In the genomic region with DNA sequence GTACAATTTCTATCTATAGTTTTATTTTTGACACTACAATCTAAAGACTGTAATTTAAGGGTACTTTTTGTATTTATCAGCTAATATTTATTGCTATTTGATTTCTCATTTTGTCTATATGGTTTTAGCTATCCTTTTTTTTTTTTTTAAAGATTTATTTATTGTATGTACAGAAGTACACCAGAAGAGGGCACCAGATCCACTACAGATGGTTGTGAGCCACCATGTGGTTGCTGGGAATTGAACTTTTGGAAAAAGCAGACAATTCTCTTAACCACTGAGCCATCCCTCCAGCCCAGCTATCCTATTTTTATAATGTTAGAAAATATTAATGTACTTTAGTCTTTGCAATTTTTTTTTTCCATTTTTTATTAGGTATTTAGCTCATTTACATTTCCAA, we compare ENCODE assay signal across 13 mouse cellular contexts. TPM values are rescaled to one million over a fixed set of nuclear protein-coding genes. Genes with fewer than 3 reads are reported as not detected.
A peak's percentile ranks its signal among the peaks of the same experiment; 100 is the strongest.
DNase-seq lines count a peak whose midpoint lies in the region; TF ChIP-seq lines count a peak whose summit lies in the region.
"Had no signal": no experiment of that assay in that cellular context is flagged by ENCODE, and none has a peak within 500 bp of the region (broad histone marks: within the 10 kb centered on the region; RNA-seq: fewer than 3 reads in every experiment).

No protein-coding gene starts in this region.

- no peaks in the 10 kb centered on the region for H3K4me1 ChIP-seq in heart, adult 2 months (ENCODE audit: control insufficient read depth, insufficient read depth, low read length)
- no peaks in the 10 kb centered on the region for H3K4me1 ChIP-seq in heart, embryonic 10.5 days
- H3K4me1 ChIP-seq: forebrain, embryonic 13.5 days; heart, embryonic 15.5 days; limb, embryonic 15.5 days had no signal

- H3K27ac ChIP-seq in heart, adult 2 months: no peak overlapping the region
- no peak overlapping the region for H3K27ac ChIP-seq in heart, embryonic 10.5 days
- H3K27ac ChIP-seq: forebrain, embryonic 13.5 days; heart, embryonic 15.5 days; limb, embryonic 15.5 days had no signal

- TF ChIP-seq POLR2A in heart, adult 2 months (IDR thresholded peaks at IDR 0.05; ENCODE audit: insufficient read depth, low read depth, low read length): no peak

- no peaks in the 10 kb centered on the region for H3K9me3 ChIP-seq in heart, embryonic 10.5 days
- H3K9me3 ChIP-seq: forebrain, embryonic 13.5 days; heart, embryonic 15.5 days; limb, embryonic 15.5 days had no signal

- no peaks in the 10 kb centered on the region for H3K36me3 ChIP-seq in heart, adult 2 months (ENCODE audit: control insufficient read depth, insufficient read depth, low read length)
- no peaks in the 10 kb centered on the region for H3K36me3 ChIP-seq in heart, embryonic 10.5 days
- H3K36me3 ChIP-seq: heart, embryonic 15.5 days; limb, embryonic 15.5 days had no signal

- intact Hi-C loops in heart, adult 2 months (cut with DNase I): no loop called here

- no peak overlapping the region for H3K4me3 ChIP-seq in heart, adult 2 months
- H3K4me3 ChIP-seq in heart, embryonic 10.5 days: no peak overlapping the region
- H3K4me3 ChIP-seq: forebrain, embryonic 13.5 days; heart, embryonic 15.5 days; limb, embryonic 15.5 days had no signal

- peak; percentile 61 for TF ChIP-seq CTCF in heart, adult 2 months (IDR thresholded peaks at IDR 0.05)

- H3K79me2 ChIP-seq in heart, adult 2 months (replicated peaks; ENCODE audit: control insufficient read depth, insufficient read depth, low read length): no peaks in the 10 kb centered on the region

- DNase-seq in heart, adult 2 months: no peak
- no peak for DNase-seq in heart, embryonic 10.5 days (ENCODE audit: low spot score)
- DNase-seq in thymus, postnatal 0 days (ENCODE audit: low spot score): peak; percentile 35
- no peak for DNase-seq in thymus, postnatal 4 days
- peak; percentile 59 for DNase-seq in embryo, embryonic 10.5 days (ENCODE audit: low spot score)
- no peak for DNase-seq in ovary, postnatal 14 days (ENCODE audit: low spot score)
- no peak for DNase-seq in urinary bladder, postnatal 10 days (ENCODE audit: low spot score)
- no peak for DNase-seq in gastrocnemius, adult 18-20 months (ENCODE audit: low spot score)
- DNase-seq: cerebellum, adult 18-20 months; kidney, postnatal 36 days had no signal

- H3K27me3 ChIP-seq in heart, adult 2 months (ENCODE audit: control insufficient read depth, insufficient read depth, low read length): no peaks in the 10 kb centered on the region
- no peaks in the 10 kb centered on the region for H3K27me3 ChIP-seq in heart, embryonic 10.5 days (ENCODE audit: insufficient read depth, poor library complexity, severe bottlenecking)
- H3K27me3 ChIP-seq: forebrain, embryonic 13.5 days; heart, embryonic 15.5 days; limb, embryonic 15.5 days had no signal

- TF ChIP-seq EP300 in heart, adult 2 months (IDR thresholded peaks at IDR 0.05; ENCODE audit: insufficient read depth, low read depth, low read length): no peak

- no peak overlapping the region for H3K9ac ChIP-seq in heart, adult 2 months (ENCODE audit: low read depth, low read length)
- H3K9ac ChIP-seq: forebrain, embryonic 13.5 days; heart, embryonic 15.5 days; limb, embryonic 15.5 days had no signal

RNA-seq across cellular contexts. Expression of a gene that starts 4.8 kb away (rescaled TPM):
- total RNA-seq in heart, adult 2 months (2021): under 1 TPM; 0.03 to 0.05 TPM
- polyA plus RNA-seq in heart, adult 2 months (2012; rRNA removed): 0.03 and 0.18 TPM in 2 replicates
- 0.03 and 0.04 TPM in 2 replicates for polyA plus RNA-seq in heart, embryonic 10.5 days (2016; fragmentation: Nextera tagmentation; extraction: Ambion mirVana)
- polyA plus RNA-seq in thymus, postnatal 0 days (2015; fragmentation: Nextera tagmentation; extraction: Ambion mirVana): 0.06 and 0.16 TPM in 2 replicates
- total RNA-seq in gastrocnemius, adult 18-20 months (2021): under 1 TPM in 1 of 2 experiments, not detected in 1; 0.02 TPM

RNA-seq across cellular contexts. Expression of a gene that starts 28.2 kb away (rescaled TPM):
- 1 to 10 TPM; 5.2 to 5.6 TPM for total RNA-seq in heart, adult 2 months (2021)
- 2.1 and 3.4 TPM in 2 replicates for polyA plus RNA-seq in heart, adult 2 months (2012; rRNA removed)
- polyA plus RNA-seq in heart, embryonic 10.5 days (2016; fragmentation: Nextera tagmentation; extraction: Ambion mirVana): 11.0 and 12.4 TPM in 2 replicates
- polyA plus RNA-seq in thymus, postnatal 0 days (2015; fragmentation: Nextera tagmentation; extraction: Ambion mirVana): 14.3 and 15.9 TPM in 2 replicates
- total RNA-seq in gastrocnemius, adult 18-20 months (2021): 1 to 10 TPM; 4.0 to 4.3 TPM

Comparison
In these comparisons a context has a peak if more than half of its experiments do, and no peak if none do; other contexts are left out.
1. DNase-seq: peak in thymus, postnatal 0 days (single experiment) and embryo, embryonic 10.5 days (single experiment); none in heart, adult 2 months (0 of 2), heart, embryonic 10.5 days (single experiment), thymus, postnatal 4 days (single experiment), ovary, postnatal 14 days (single experiment), urinary bladder, postnatal 10 days (single experiment) and gastrocnemius, adult 18-20 months (single experiment).